13 mouse cellular contexts compared by ENCODE assay signal in genomic region chr5:128729341-128729740, GRCm38 (mm10). TPM values are rescaled to one million over a fixed set of nuclear protein-coding genes. Genes with fewer than 3 reads are reported as not detected.
A peak's percentile ranks its signal among the peaks of the same experiment; 100 is the strongest.
DNase-seq lines count a peak whose midpoint lies in the region; ATAC-seq and TF ChIP-seq lines count a peak whose summit lies in the region.
"Had no signal": no experiment of that assay in that cellular context is flagged by ENCODE, and none has a peak within 500 bp of the region (broad histone marks: within the 10 kb centered on the region; RNA-seq: fewer than 3 reads in every experiment).

No protein-coding gene starts in this region.

- peak; percentile 59 for TF ChIP-seq CTCF in lung, postnatal 0 days (IDR thresholded peaks at IDR 0.05)
- TF ChIP-seq CTCF in midbrain, postnatal 0 days (IDR thresholded peaks at IDR 0.05) = peak; percentile 61

- H3K4me2 ChIP-seq in hindbrain, embryonic 11.5 days (replicated peaks; ENCODE audit: low read depth, low read length) = no peak overlapping the region
- H3K4me2 ChIP-seq in hindbrain, embryonic 13.5 days = no peak overlapping the region
- no peak overlapping the region for H3K4me2 ChIP-seq in lung, postnatal 0 days (replicated peaks; ENCODE audit: low read depth, low read length)
- no peak overlapping the region for H3K4me2 ChIP-seq in midbrain, postnatal 0 days (ENCODE audit: low read depth, low read length, poor library complexity, severe bottlenecking)
- H3K4me2 ChIP-seq: embryonic facial prominence, embryonic 13.5 days; heart, embryonic 11.5 days; liver, embryonic 15.5 days had no signal

- H3K4me1 ChIP-seq in hindbrain, embryonic 11.5 days (replicated peaks; ENCODE audit: control insufficient read depth, insufficient read depth, low read length) = no peaks in the 10 kb centered on the region
- no peaks in the 10 kb centered on the region for H3K4me1 ChIP-seq in hindbrain, embryonic 13.5 days (replicated peaks)
- no peaks in the 10 kb centered on the region for H3K4me1 ChIP-seq in lung, postnatal 0 days (ENCODE audit: insufficient read depth, low read depth, low read length)
- no peaks in the 10 kb centered on the region for H3K4me1 ChIP-seq in midbrain, postnatal 0 days (ENCODE audit: insufficient read depth, low read length)
- H3K4me1 ChIP-seq: embryonic facial prominence, embryonic 13.5 days; liver, embryonic 15.5 days had no signal

- H3K4me3 ChIP-seq in hindbrain, embryonic 11.5 days (ENCODE audit: low read depth, low read length) = no peak overlapping the region
- no peak overlapping the region for H3K4me3 ChIP-seq in hindbrain, embryonic 13.5 days
- no peak overlapping the region for H3K4me3 ChIP-seq in lung, postnatal 0 days (ENCODE audit: low read depth, low read length)
- no peak overlapping the region for H3K4me3 ChIP-seq in midbrain, postnatal 0 days (ENCODE audit: low read depth, low read length)
- H3K4me3 ChIP-seq: embryonic facial prominence, embryonic 13.5 days; liver, embryonic 15.5 days had no signal

- H3K36me3 ChIP-seq in hindbrain, embryonic 11.5 days (ENCODE audit: control insufficient read depth, insufficient read depth, low read length) = no peaks in the 10 kb centered on the region
- H3K36me3 ChIP-seq in hindbrain, embryonic 13.5 days = no peaks in the 10 kb centered on the region
- no peaks in the 10 kb centered on the region for H3K36me3 ChIP-seq in lung, postnatal 0 days (ENCODE audit: insufficient read depth, low read length)
- no peaks in the 10 kb centered on the region for H3K36me3 ChIP-seq in midbrain, postnatal 0 days (ENCODE audit: insufficient read depth, low read length)
- H3K36me3 ChIP-seq: embryonic facial prominence, embryonic 13.5 days; liver, embryonic 15.5 days had no signal

- TF ChIP-seq EP300 in lung, postnatal 0 days (IDR thresholded peaks at IDR 0.05) = no peak

- no peak overlapping the region for H3K27ac ChIP-seq in hindbrain, embryonic 11.5 days (ENCODE audit: low read depth, low read length)
- H3K27ac ChIP-seq in hindbrain, embryonic 13.5 days = no peak overlapping the region
- no peak overlapping the region for H3K27ac ChIP-seq in lung, postnatal 0 days (ENCODE audit: low read length)
- H3K27ac ChIP-seq in midbrain, postnatal 0 days (ENCODE audit: low read depth, low read length) = no peak overlapping the region
- H3K27ac ChIP-seq: embryonic facial prominence, embryonic 13.5 days; liver, embryonic 15.5 days had no signal

- no peaks in the 10 kb centered on the region for H3K27me3 ChIP-seq in hindbrain, embryonic 11.5 days (ENCODE audit: control insufficient read depth, insufficient read depth, low read length)
- no peaks in the 10 kb centered on the region for H3K27me3 ChIP-seq in hindbrain, embryonic 13.5 days
- no peaks in the 10 kb centered on the region for H3K27me3 ChIP-seq in lung, postnatal 0 days (replicated peaks; ENCODE audit: insufficient read depth, low read length)
- H3K27me3 ChIP-seq in midbrain, postnatal 0 days (ENCODE audit: insufficient read depth, low read length) = no peaks in the 10 kb centered on the region
- H3K27me3 ChIP-seq: CH12.LX; embryonic facial prominence, embryonic 13.5 days; liver, embryonic 15.5 days had no signal

- H3K9me3 ChIP-seq in hindbrain, embryonic 11.5 days (ENCODE audit: control insufficient read depth, low read length) = no peaks in the 10 kb centered on the region
- H3K9me3 ChIP-seq in hindbrain, embryonic 13.5 days = no peaks in the 10 kb centered on the region
- no peaks in the 10 kb centered on the region for H3K9me3 ChIP-seq in lung, postnatal 0 days (ENCODE audit: low read length)
- no peaks in the 10 kb centered on the region for H3K9me3 ChIP-seq in midbrain, postnatal 0 days (ENCODE audit: low read length)
- H3K9me3 ChIP-seq: embryonic facial prominence, embryonic 13.5 days; liver, embryonic 15.5 days had no signal

- no peak for ATAC-seq in hindbrain, embryonic 11.5 days (ENCODE audit: low FRiP score)
- ATAC-seq in hindbrain, embryonic 13.5 days (ENCODE audit: low FRiP score) = no peak
- ATAC-seq in lung, postnatal 0 days = no peak
- ATAC-seq in midbrain, postnatal 0 days (ENCODE audit: low FRiP score) = no peak
- ATAC-seq: inflammation-experienced regulatory T-cells, adult 6 months had no signal

- H3K9ac ChIP-seq in hindbrain, embryonic 11.5 days (ENCODE audit: low read depth, low read length) = no peak overlapping the region
- no peak overlapping the region for H3K9ac ChIP-seq in hindbrain, embryonic 13.5 days
- no peak overlapping the region for H3K9ac ChIP-seq in lung, postnatal 0 days (replicated peaks; ENCODE audit: low read depth)
- no peak overlapping the region for H3K9ac ChIP-seq in midbrain, postnatal 0 days (replicated peaks; ENCODE audit: low read length, poor library complexity, severe bottlenecking)
- H3K9ac ChIP-seq: embryonic facial prominence, embryonic 13.5 days; liver, embryonic 15.5 days had no signal

- WGBS in hindbrain, embryonic 11.5 days = 77% methylated on average over 5 of the region's 5 CpGs
- 82% methylated on average over 5 of the region's 5 CpGs for WGBS in hindbrain, embryonic 13.5 days
- 76% methylated on average over 5 of the region's 5 CpGs for WGBS in lung, postnatal 0 days
- 74% methylated on average over 5 of the region's 5 CpGs for WGBS in midbrain, postnatal 0 days

- DNase-seq in hindbrain, embryonic 11.5 days (ENCODE audit: low spot score) = peak; percentile 67
- no peak for DNase-seq in lung, postnatal 0 days (ENCODE audit: low spot score)
- no peak for DNase-seq in lung, postnatal 4 days
- DNase-seq in ZHBTc4 (ENCODE audit: low read depth, low spot score) = peak; percentile 91
- no peak for DNase-seq in midbrain, postnatal 0 days (ENCODE audit: low spot score)
- DNase-seq in ovary, adult 18-20 months (ENCODE audit: low spot score) = no peak

RNA-seq across cellular contexts. Expression of gene Piwil1, which starts 27.0 kb away (rescaled TPM):
- polyA plus RNA-seq in hindbrain, embryonic 11.5 days (2014; fragmentation: Nextera tagmentation; extraction: Ambion mirVana) = 0.04 TPM in 1 of 2 replicates, not detected in the other
- 0.18 and 0.19 TPM in 2 replicates for polyA plus RNA-seq in hindbrain, embryonic 13.5 days (2015; fragmentation: Nextera tagmentation; extraction: Ambion mirVana)
- not detected in 2 replicates for polyA plus RNA-seq in lung, postnatal 0 days (2015; fragmentation: Nextera tagmentation; extraction: Ambion mirVana)
- total RNA-seq in midbrain, postnatal 0 days (2014; rRNA removed) = 0.22 and 0.76 TPM in 2 replicates
- 0.45 and 0.47 TPM in 2 replicates for polyA plus RNA-seq in midbrain, postnatal 0 days (2015; fragmentation: Nextera tagmentation; extraction: Ambion mirVana)
- total RNA-seq: CH12.LX had no signal
- polyA plus RNA-seq: embryonic facial prominence, embryonic 13.5 days; heart, embryonic 11.5 days; inflammation-experienced regulatory T-cells, adult 6 months; liver, embryonic 15.5 days; stomach, embryonic 14.5 days had no signal

Comparison
In these comparisons a context has a peak if more than half of its experiments do, and no peak if none do; other contexts are left out.
1. DNase-seq: peak in hindbrain, embryonic 11.5 days (single experiment) and ZHBTc4 (single experiment); none in lung, postnatal 0 days (single experiment), lung, postnatal 4 days (0 of 2), midbrain, postnatal 0 days (single experiment) and ovary, adult 18-20 months (single experiment).